Mouse (Mus musculus) liver, embryonic 14.5 days (tissue): Measurements from ENCODE around the gene Fmnl3. TPM values are rescaled to one million over a fixed set of nuclear protein-coding genes. Genes with fewer than 3 reads are reported as not detected.

ENCODE experiments used
- ATAC-seq: fragments of 200-750 bp; cut with Nextera tagmentation; 2 replicates; pipeline ENCODE4 v1.8.0; 2017; ENCODE audit warnings: moderate number of reproducible peaks, mild to moderate bottlenecking, moderate library complexity; ENCODE audit not compliant: insufficient read depth
- DNase-seq, 3 experiments: peaks; one replicate each; pipeline ENCODE4 v3.0.0-alpha.2; 2012 to 2013; ENCODE audit warnings: low read depth in 3 of 3, low spot score in 3 of 3
- H3K27ac ChIP-seq: fragments of 300-500 bp; sonication (generic); 2 replicates; pipeline ENCODE4 v1.5.1; 2014; ENCODE audit warnings: moderate library complexity, mild to moderate bottlenecking, control low read depth, inconsistent platforms
- H3K27me3 ChIP-seq: fragments of 300-500 bp; sonication (generic); 2 replicates; pipeline ENCODE4 v1.6.1; 2014; ENCODE audit warnings: mild to moderate bottlenecking, low read length, moderate library complexity; ENCODE audit not compliant: control insufficient read depth, insufficient read depth
- H3K36me3 ChIP-seq: fragments of 300-500 bp; sonication (generic); replicated peaks from 2 replicates; pipeline ENCODE4 v1.6.1; 2014; ENCODE audit warnings: low read depth; ENCODE audit not compliant: control insufficient read depth, insufficient read depth
- H3K4me1 ChIP-seq, 2 experiments: fragments of 200-500 bp in 1 of 2; fragments of 300-500 bp in 1 of 2; sonication (generic) in 1 of 2; replicated peaks; 2 replicates each; pipeline ENCODE4 v1.6.1; 2012 to 2014; ENCODE audit warnings: antibody characterized with exemption in 1 of 2, inconsistent platforms in 1 of 2, low read length in 1 of 2; ENCODE audit not compliant: control insufficient read depth in 2 of 2, insufficient read depth in 2 of 2
- H3K4me2 ChIP-seq: fragments of 300-500 bp; sonication (generic); 2 replicates; pipeline ENCODE4 v1.6.1; 2014; ENCODE audit warnings: low read depth, mild to moderate bottlenecking, control low read depth, moderate library complexity
- H3K4me3 ChIP-seq, 2 experiments: fragments of 200-500 bp in 1 of 2; fragments of 300-500 bp in 1 of 2; sonication (generic) in 1 of 2; 2 replicates each; pipeline ENCODE4 v1.5.1; 2012 to 2014; ENCODE audit warnings: low read depth in 2 of 2, low read length in 2 of 2, mild to moderate bottlenecking in 2 of 2, control low read depth in 1 of 2, inconsistent platforms in 1 of 2, moderate library complexity in 1 of 2; ENCODE audit not compliant: insufficient read depth in 1 of 2
- H3K9ac ChIP-seq: fragments of 300-500 bp; sonication (generic); replicated peaks from 2 replicates; pipeline ENCODE4 v1.6.1; 2014; ENCODE audit warnings: mild to moderate bottlenecking, control low read depth, moderate library complexity
- H3K9me3 ChIP-seq: fragments of 300-500 bp; sonication (generic); 2 replicates; pipeline ENCODE4 v1.6.1; 2016; ENCODE audit warnings: low read length, mixed read lengths; ENCODE audit not compliant: control insufficient read depth
- CTCF ChIP-seq: IDR thresholded peaks from 2 replicates; pipeline ENCODE4 v1.5.1; 2016; ENCODE audit warnings: antibody characterized with exemption, low read depth, control low read depth
- EP300 ChIP-seq: IDR thresholded peaks from 2 replicates; pipeline ENCODE4 v1.6.1; 2016; ENCODE audit warnings: antibody characterized with exemption, low read depth
- WGBS: fragments of 180-500 bp; shearing (Covaris S2); extraction: QIAGEN DNeasy Blood & Tissue Kit; methylation state at CpG from one replicate; pipeline ENCODE4 v1.1.7; 2014; ENCODE audit not compliant: insufficient replicate concordance; 5-methylcytosine and 5-hydroxymethylcytosine counted together
- polyA plus RNA-seq, 2 experiments: library from polyadenylated mRNA; depleted of rRNA in 1 of 2; stranded (reverse) in 1 of 2; unstranded in 1 of 2; fragments of >200 nt; fragmentation: Nextera tagmentation in 1 of 2; extraction: Ambion mirVana in 1 of 2; gene quantifications; 2 replicates each; pipeline versions ENCODE4 v1.2.1 to v1.2.3; 2012 to 2014

Fmnl3 gene
- polyA plus RNA-seq, 2 experiments = 1.4 to 3.7 TPM

DNA sequence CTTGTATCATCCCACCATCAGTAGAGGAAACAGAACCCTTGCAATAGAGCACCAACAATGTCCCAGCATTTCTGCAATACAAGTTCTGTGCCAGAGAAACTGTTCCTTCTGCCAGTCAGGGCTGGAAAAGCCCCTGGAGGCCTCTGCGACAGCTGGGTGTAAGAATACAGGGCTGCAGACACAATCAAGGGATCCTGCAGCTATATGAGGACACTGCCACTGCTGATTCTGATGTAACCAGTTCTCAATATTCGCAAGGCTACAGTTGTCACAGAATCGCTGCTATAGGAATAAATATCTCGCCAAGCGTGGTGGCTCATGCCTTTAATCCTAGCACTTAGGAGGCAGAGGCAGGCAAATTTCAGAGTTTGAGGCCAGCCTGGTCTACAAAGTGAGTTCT, 6.0 kb upstream of the Fmnl3 start:
- DNase-seq = no peak
- no peak for TF ChIP-seq CTCF
- H3K4me2 ChIP-seq = no peak overlapping the region
- no peak for ATAC-seq
- H3K36me3 ChIP-seq = no peaks in the 10 kb centered on the region
- no peak overlapping the region for H3K4me3 ChIP-seq
- 72% methylated on average over 5 of the region's 5 CpGs for WGBS
- no peak overlapping the region for H3K9ac ChIP-seq
- peaks cover 3% of the 10 kb centered on the region; the same call in 1 of the 2 replicates for H3K27me3 ChIP-seq
- no peaks in the 10 kb centered on the region for H3K4me1 ChIP-seq
- no peaks in the 10 kb centered on the region; the same call in 1 of the 2 replicates for H3K9me3 ChIP-seq
- no peak overlapping the region for H3K27ac ChIP-seq

DNA sequence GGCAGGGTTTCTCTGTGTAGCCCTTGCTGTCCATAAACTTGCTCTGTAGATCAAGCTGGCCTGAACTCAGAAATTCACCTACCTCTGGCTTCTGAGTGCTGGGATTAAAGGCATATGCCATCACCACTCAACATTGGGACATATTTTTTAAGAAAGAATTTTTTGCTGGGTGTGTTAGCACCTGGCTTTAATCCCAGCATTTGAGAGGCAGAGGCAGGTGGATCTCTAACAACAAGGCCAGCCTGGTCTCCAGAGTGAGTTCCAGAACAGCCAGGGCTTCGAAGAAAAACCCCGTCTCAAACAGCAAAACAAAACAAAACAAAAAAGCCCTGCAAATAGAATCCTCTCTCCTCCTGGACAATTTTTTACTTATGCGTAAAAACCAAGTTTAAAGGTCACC, 5.3 kb upstream of the Fmnl3 start:
- WGBS = 58% methylated on average over 3 of the region's 3 CpGs

DNA sequence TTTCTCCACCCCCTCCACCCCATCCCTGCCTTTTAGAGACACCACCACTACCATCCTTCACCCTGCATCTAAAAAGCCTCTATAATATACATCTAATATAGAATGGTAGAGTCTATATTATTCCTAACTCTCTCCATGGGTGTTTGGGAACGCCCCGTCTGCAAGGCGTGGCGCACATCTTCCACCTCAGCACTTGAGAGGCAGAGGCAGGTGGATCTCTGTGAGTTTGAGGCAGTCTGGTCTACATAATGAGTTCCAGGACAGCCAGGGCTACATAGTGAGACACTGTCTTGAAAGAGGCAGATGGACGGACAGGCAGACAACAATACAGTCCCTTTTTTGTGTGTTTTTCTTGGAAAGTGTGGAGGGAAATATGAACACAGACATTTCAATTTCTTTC, 4.8 kb upstream of the Fmnl3 start:
- Histone ChIP-seq H3K4me2 (no peak overlapping the region), H3K4me3 (no peak overlapping the region), H3K9ac (no peak overlapping the region), H3K27me3 (peaks cover 10% of the 10 kb centered on the region), H3K27ac (no peak overlapping the region), H3K9me3 (no peaks in the 10 kb centered on the region; the same call in 1 of the 2 replicates), H3K4me1 (no peaks in the 10 kb centered on the region), H3K36me3 (no peaks in the 10 kb centered on the region)
- no peak for DNase-seq
- TF ChIP-seq EP300 = no peak
- TF ChIP-seq CTCF = no peak
- ATAC-seq = no peak
- 77% methylated on average over 5 of the region's 5 CpGs for WGBS

More for the DNA sequence above, 5.3 kb upstream of the Fmnl3 start:
- H3K27ac ChIP-seq = no peak overlapping the region
- no peaks in the 10 kb centered on the region for H3K4me1 ChIP-seq
- ATAC-seq (no peak), DNase-seq (no peak)
- TF ChIP-seq CTCF (no peak), EP300 (no peak)
- H3K36me3 ChIP-seq = no peaks in the 10 kb centered on the region
- H3K9me3 ChIP-seq = no peaks in the 10 kb centered on the region; the same call in 1 of the 2 replicates
- no peak overlapping the region for H3K4me3 ChIP-seq
- no peak overlapping the region for H3K4me2 ChIP-seq
- no peak overlapping the region for H3K9ac ChIP-seq
- H3K27me3 ChIP-seq = peaks cover 5% of the 10 kb centered on the region; the same call in 1 of the 2 replicates

DNA sequence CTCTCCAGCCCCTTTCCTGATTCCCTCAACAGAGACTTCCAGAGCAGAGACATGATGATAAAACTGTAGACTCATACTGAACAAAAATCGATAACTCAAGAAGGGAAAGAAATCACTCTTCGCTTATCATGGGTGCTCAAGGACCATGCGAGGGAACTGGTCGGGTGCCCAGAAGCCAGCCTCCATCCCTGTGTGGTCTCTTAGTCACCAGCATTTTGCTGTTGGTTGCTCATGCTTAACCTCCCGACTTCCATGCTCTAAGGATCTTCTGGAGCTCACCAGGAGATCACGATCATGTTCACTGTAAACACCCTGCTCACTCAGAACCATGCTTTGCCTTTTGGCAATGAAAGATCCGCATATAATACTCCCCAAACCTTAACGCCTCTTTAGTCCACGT, 2.5 kb upstream of the Fmnl3 start:
- ATAC-seq (no peak), DNase-seq (no peak)
- Histone ChIP-seq H3K9ac (no peak overlapping the region), H3K9me3 (no peaks in the 10 kb centered on the region), H3K4me1 (peaks cover 0 to 3% of the 10 kb centered on the region in 2 experiments; a peak in 2 of 4 replicates), H3K4me2 (no peak overlapping the region), H3K27ac (no peak overlapping the region), H3K27me3 (peaks cover 23% of the 10 kb centered on the region), H3K4me3 (no peak overlapping the region), H3K36me3 (no peaks in the 10 kb centered on the region)
- no peak for TF ChIP-seq CTCF
- WGBS = 57% methylated on average over 9 of the region's 9 CpGs

DNA sequence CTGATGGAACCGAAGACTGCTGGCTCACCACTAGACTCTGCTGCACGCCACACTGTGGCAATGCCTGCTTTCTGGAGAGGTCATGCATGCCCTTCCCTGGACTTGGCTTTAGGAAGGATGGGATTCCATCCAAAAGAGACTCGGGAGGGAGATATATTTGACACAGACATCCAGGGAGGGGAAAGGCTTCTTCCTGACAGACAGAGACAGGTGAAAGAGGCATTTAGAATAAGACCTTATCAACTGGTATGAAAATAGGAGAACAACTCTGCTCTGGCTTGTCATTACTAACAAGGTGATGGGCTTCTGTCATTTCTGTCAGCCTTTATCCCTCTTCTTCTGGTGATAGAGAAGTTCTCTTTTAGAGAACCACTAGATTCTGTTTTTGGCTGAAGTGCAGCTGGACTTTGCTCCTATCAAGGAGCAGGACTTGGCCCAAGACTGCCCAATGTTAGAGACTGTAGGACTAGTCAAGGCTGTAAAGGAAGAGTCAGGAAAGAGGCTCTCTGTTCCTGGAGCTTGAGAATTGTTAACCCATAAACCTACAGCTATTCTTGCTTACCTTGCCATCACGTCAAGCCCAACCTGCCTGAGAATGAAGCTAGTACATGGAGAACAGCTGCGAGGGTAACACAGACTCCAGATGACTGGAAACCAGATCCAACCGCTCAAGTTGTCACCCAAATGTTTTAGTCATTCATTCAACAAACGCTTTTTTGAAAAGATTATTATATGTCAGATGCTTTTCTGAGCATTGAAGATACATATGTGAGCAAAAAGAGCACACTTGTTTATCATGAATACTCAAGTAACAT, 1.5 kb upstream of the Fmnl3 start:
- DNase-seq = no peak
- no peak overlapping the region for H3K4me3 ChIP-seq
- WGBS = 61% methylated on average over 7 of the region's 7 CpGs
- no peak for ATAC-seq
- no peak overlapping the region for H3K27ac ChIP-seq
- no peak for TF ChIP-seq EP300
- TF ChIP-seq CTCF = no peak
- peaks cover 23% of the 10 kb centered on the region for H3K27me3 ChIP-seq
- H3K4me2 ChIP-seq = no peak overlapping the region
- peaks cover 0 to 3% of the 10 kb centered on the region in 2 experiments; a peak in 2 of 4 replicates for H3K4me1 ChIP-seq
- H3K36me3 ChIP-seq = no peaks in the 10 kb centered on the region
- no peaks in the 10 kb centered on the region for H3K9me3 ChIP-seq
- H3K9ac ChIP-seq = no peak overlapping the region
